Mouse (Mus musculus) CH12.LX (cell line): ENCODE results near the gene Dtx1.

Source experiments
- CTCF ChIP-seq, 2 experiments: IDR thresholded peaks in 1 of 2; conservative IDR thresholded peaks in 1 of 2; 2 replicates each; pipeline ENCODE4 v1.5.1; 2011 to 2012; ENCODE audit warnings: low read depth in 2 of 2, low read length in 2 of 2, improper control_type of control experiment in 1 of 2, inconsistent platforms in 1 of 2, mild to moderate bottlenecking in 1 of 2, moderate library complexity in 1 of 2
- EP300 ChIP-seq: IDR thresholded peaks from 2 replicates; pipeline ENCODE4 v1.6.1; 2011; ENCODE audit warnings: low read length, improper control_type of control experiment
- JUND ChIP-seq: conservative IDR thresholded peaks from 2 replicates; pipeline ENCODE4 v1.6.1; 2011; ENCODE audit warnings: low read depth, low read length, improper control_type of control experiment
- MEF2A ChIP-seq: IDR thresholded peaks from 2 replicates; pipeline ENCODE4 v1.6.1; 2014; ENCODE audit warnings: low read depth, mild to moderate bottlenecking, inconsistent platforms, low read length, improper control_type of control experiment, borderline replicate concordance
- NELFE ChIP-seq: IDR thresholded peaks from 2 replicates; pipeline ENCODE4 v1.6.1; 2011; ENCODE audit warnings: low read depth, low read length, improper control_type of control experiment
- POLR2A ChIP-seq: IDR thresholded peaks from 2 replicates; pipeline ENCODE4 v1.6.1; 2011; ENCODE audit warnings: low read depth, mild to moderate bottlenecking, improper control_type of control experiment, low read length
- RAD21 ChIP-seq: IDR thresholded peaks from 2 replicates; pipeline ENCODE4 v1.6.1; 2011; ENCODE audit warnings: low read depth, mild to moderate bottlenecking, low read length, improper control_type of control experiment, moderate library complexity
- ZKSCAN1 ChIP-seq: IDR thresholded peaks from 2 replicates; pipeline ENCODE4 v1.6.1; 2012; ENCODE audit warnings: low read depth, inconsistent platforms, low read length, improper control_type of control experiment, borderline replicate concordance

GRCm38 (mm10) chr5:120647361-120647760 lies 64.4 kb downstream of the Dtx1 start:
- no peak for TF ChIP-seq ZKSCAN1
- TF ChIP-seq MEF2A, result no peak
- no peak for TF ChIP-seq CTCF (conservative IDR thresholded peaks at IDR 0.05 in 1 of 2, IDR thresholded peaks at IDR 0.05 in 1 of 2; ENCODE audit: low read depth in 2 of 2, low read length in 2 of 2)
- TF ChIP-seq POLR2A, result no peak
- TF ChIP-seq EP300, result no peak
- no peak for TF ChIP-seq JUND
- TF ChIP-seq RAD21, result no peak
- TF ChIP-seq NELFE, result no peak
